Mouse (Mus musculus) brain, adult 2 months (tissue): ENCODE results near the gene Padi3.

ENCODE experiments used
- DNase-seq: peaks from one replicate; pipeline ENCODE4 v3.0.0; 2011; ENCODE audit warnings: low read depth, low spot score

The Padi3 gene

GRCm38 (mm10) chr4:140810458-140811260, at the start of gene Padi3:
Padi3 (minus strand) TSS chr4:140810648.
- DNase-seq: no peak

- DNase-seq: no peak
Observed at GRCm38 (mm10) chr4:140859291-140859690, 48.8 kb upstream of the Padi3 start.

DNA sequence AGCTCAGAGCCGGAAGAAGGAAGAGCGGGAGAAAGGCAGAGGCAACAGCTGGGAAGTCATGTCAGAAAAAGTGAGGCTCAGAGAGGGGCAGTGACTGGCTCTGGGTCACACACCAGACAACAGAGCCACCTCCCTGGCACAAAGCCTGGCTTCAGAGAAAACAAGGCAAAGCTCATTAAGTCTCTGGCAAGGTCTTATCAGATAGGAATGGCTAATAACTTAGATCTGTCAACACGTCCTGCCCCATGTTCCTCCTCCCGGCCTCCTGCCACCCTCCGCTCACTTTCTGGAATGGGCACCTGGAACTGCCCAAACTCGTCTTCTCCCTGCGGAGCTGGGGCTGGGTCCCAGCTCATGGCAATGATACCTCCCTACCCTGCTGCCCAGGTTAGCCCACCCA, 47.4 kb upstream of the Padi3 start:
- DNase-seq: no peak

GRCm38 (mm10) chr4:140857041-140857440, 46.6 kb upstream of the Padi3 start:
- no peak for DNase-seq

DNA sequence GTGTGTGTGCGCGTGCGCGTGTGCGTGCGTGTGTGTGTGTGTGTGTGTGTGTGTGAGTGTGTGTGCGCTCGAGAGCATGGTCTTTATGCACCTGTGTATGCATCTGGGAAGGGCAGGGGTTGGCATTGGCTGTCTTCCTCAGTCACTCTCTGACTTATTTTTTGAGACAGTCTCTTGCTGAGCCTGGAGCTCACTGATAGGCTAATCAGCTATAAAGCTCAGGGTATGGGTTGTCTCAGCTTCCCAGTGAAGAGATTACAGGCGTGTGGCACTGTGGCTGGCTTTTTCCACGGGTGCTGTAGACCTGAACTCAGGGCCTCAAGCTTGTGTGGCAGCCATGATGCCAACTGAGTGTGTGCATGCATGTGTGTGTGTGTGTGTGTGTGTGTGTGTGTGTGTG, 44.7 kb upstream of the Padi3 start:
- DNase-seq: no peak

DNA sequence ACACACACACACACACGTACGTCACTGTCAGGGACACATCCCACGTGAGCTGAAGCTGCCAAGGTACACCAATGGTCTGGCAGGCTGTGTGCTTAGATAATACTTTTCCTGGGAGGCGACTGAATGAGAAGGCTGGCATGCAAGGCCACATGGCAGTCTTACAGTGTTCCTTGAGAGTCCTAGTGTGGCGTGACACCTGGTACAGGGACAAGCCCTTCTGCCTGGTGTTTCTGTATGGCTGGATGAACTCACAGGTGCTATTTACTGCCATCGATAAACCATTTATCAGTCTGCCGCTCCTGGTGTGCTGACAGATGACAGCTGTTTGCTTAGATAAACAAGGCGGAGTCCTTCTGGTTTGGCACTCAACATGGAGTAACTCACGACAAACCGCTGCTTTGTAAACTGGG, 44.0 kb upstream of the Padi3 start:
- no peak for DNase-seq

DNA sequence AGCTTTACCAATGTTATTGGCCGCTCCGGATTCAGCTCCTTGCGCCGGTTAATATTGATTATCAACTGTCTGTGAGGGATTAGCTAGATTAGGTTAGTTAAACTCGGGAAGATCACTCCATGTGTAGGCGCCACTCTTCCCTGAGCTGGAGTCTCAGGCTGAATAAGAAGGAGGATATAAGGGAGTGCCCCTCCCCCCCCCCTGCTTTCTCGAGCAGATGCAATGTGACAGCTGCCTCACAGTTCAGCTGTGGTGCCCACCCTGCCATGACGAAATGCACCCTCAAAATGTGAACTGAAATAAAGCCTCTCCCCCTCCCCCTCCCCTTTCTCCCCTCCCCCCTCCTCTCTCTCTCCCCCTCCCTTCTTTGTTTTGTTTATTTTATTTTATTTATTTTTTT, 43.2 kb upstream of the Padi3 start:
- DNase-seq: no peak

DNA sequence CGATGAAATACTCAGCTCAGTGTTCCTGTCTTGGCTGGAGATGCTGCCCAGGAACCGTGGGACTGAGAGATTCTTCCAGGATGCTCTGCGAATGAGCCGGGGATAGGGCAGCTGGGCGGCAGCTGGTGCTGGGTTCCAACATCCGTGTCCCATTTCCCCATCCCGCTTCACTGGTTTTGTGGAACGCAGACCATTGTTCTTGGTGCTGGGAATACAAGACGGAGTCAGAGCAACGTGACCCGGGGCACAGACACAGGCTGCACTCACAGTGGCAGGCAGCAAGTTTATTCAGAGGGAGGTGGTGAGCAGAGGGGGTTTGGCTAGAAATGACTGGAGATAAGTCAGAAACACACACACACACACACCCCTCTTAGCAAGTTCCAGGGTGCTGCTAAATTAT, 38.9 kb upstream of the Padi3 start:
- DNase-seq: no peak

DNA sequence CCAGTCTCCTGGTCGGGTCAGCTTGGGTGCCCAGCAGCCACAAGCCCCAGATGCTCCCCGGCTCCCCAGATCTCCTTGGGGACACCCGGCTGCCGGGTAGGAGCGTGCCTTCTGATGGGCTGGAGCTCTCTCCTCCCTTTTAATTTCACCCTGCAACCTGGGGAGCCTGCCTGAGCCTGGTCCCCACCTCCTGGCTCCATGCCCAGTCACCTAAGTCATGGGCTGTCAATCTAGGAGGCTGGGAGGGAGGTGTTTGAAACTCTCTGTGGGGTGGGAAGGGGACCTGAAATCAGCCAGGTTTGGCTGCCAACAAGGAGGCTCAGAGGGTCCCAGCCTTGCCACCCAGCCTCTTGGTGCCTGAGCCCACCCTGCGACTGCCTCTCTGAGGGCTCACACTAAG, 35.2 kb upstream of the Padi3 start, which contains the start of gene Padi1:
Padi1 (minus strand) TSS at position 113 of the 400 bp plus-strand sequence.
- no peak for DNase-seq

DNA sequence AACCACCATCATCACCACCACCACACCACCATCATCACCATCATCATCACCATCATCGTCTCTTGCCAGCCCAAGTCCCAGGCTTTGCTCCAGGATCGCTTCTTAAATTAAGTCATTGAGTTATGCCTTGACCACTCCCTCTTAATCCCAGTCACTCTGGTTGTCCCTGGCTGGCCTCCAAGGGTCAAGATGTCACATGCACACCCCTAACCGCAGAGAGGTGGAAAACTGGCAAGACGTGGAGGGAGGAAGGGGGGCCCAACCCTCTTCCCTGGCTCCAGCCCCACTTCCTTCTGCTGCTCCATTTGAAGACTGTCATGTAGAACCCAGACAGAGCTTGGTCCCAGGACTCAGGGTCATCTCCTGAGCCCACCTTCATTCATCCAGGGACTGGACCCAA, 34.5 kb upstream of the Padi3 start:
- no peak for DNase-seq

GRCm38 (mm10) chr4:140843670-140844280, 33.3 kb upstream of the Padi3 start:
- no peak for DNase-seq

DNA sequence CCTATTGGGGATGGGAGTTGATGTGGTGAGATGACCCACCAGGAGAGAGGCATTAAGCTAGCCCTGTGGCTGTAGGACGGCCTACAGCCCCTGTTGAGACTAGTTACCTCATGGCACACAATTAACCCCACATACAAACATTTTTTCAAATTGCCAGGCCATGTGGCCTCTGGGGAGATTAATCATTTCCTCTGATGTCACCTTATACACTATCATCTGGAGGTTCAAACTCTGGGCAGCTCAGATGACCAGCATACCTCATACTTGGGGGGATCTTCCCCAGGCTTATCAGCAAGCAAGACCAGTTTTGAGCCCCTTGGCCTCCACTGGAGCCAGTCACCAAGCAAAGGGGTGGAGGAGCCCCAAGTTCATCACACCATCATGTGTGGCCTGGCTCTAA, 32.5 kb upstream of the Padi3 start:
- DNase-seq: no peak

DNA sequence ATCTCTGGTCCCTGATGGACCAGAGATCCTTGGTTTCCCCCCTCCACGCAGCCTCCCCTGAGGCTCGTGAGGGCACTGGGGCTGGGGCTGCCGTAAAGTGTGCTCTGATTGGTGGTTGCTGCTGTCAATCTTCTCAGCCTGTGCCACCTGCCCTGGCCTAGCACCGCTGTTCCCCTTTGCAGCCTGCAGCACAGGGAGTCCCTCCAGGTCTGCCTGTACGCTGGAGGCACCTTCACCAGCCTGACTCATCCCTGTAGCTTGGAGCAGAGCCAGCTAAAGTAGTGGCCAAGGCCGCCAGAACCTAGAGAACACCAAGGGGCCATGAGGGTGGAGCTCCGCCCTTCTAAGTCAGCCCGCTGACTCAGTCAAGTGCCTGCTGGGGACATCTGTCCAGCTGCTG, 27.4 kb upstream of the Padi3 start:
- peak; percentile 24 for DNase-seq

- DNase-seq: no peak
Observed at GRCm38 (mm10) chr4:140836208-140836866, 25.9 kb upstream of the Padi3 start.

GRCm38 (mm10) chr4:140835682-140836081, 25.2 kb upstream of the Padi3 start:
- DNase-seq: no peak

GRCm38 (mm10) chr4:140834327-140834934, 24.0 kb upstream of the Padi3 start:
- DNase-seq: no peak

DNA sequence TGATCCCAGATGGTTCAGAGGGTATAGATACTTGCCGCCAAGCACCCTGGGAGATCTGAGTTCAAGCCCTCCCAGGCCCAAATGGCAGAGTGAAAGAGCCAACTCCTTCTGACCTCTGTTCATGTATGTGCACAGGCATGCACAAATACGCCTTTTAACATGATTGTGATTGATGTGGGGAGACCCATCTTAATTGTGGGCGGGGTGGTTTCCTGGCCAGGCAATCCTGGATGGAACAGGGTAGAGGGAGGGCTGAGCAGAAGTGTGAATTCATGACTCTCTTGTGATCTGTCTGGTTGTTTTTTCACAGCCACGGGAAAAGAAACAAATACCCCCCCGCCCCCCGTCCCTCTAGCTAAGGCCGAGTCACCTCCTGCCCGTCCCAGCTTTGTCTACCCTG, 22.4 kb upstream of the Padi3 start:
- DNase-seq: no peak

DNA sequence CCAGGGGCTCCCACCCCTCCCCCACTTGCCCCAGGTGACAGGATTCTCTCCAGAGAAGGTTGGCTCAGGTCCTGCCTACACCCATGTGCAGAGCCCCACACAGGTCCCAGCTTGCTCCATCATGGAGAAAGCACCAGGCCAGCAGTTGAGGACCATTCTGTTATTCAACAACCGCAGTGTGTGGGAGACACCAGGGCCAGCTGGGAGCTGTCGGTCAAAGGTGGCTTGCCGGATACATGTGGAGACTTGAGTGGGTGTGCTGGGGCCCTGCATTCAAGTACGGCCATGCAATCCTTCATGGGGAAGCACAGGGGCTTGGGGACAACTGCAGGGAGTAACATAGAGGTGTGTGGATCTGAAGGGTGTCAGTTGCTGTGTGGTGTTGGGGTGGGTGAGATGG, 21.4 kb upstream of the Padi3 start:
- no peak for DNase-seq

DNA sequence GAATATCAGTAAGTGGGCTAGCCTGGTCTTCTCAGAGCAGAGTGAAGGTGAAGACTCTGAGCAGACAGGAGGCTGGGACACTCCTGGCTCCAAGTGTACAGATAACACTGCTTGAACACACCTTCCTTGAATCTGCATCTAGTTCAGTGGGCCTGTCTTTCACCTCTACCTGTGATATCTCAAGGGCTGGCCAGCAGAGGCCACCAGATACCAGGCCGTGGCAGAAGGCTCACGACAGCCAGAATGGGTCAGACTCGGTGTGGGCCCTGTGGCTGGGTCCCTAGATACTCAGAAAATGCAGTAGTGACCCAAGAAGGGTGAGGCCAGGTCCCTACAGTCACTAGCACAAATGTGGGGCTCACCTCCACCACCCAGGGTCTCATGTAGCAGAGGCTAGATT, 16.8 kb upstream of the Padi3 start:
- DNase-seq: no peak

DNA sequence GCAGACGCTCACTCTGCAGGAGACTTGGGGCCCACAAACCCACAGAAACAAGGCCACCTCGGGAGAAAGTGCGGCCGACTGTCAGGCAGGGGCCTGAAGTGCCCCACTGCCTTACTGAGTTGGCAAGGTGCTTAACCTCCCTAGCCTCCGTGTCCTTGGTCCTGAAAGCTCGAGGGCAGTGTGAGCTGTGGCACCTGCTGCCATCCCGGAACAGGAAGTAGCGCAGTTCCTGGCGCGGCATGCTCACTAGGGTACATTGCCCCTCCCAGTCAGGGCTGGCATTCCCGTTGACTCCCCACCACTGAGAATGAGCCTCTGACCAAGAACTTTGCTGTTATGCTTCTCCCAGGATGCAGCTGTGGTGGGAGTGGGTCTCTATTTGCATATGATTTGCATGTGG, 15.5 kb upstream of the Padi3 start:
- no peak for DNase-seq

GRCm38 (mm10) chr4:140821988-140822387, 11.5 kb upstream of the Padi3 start:
- peak; percentile 63 for DNase-seq

- no peak for DNase-seq
Observed at GRCm38 (mm10) chr4:140817413-140817812, 7.0 kb upstream of the Padi3 start.
